Mouse (Mus musculus): ENCODE measurements at regions not wholly inside any gene's neighbourhood (a gene's known extent, or its start where the extent isn't known, plus 50 kb on each side); places are given as distances from the start of the nearest gene placed in this dataset.

GRCm38 (mm10) chr7:40290166-40290565 is 608.0 kb upstream of the Vstm2b start:
- Histone ChIP-seq H3K27ac (ENCODE audit: low read depth) (no peak overlapping the region), H3K9ac (no peak overlapping the region), H3K27me3 (ENCODE audit: insufficient read depth, low read length) (no peaks in the 10 kb centered on the region), H3K9me3 (ENCODE audit: low read depth, low read length) (no peaks in the 10 kb centered on the region), H3K4me3 (ENCODE audit: low read depth, low read length) (no peak overlapping the region), H3K4me2 (no peak overlapping the region), H3K36me3 (ENCODE audit: insufficient read depth) (no peaks in the 10 kb centered on the region), H3K4me1 (ENCODE audit: insufficient read depth) (no peaks in the 10 kb centered on the region)
- 79% methylated on average over 3 of the region's 3 CpGs for WGBS
- TF ChIP-seq CTCF (IDR thresholded peaks at IDR 0.05; ENCODE audit: low read depth) = no peak
- DNase-seq (no peak), ATAC-seq (ENCODE audit: insufficient read depth) (no peak)

- Histone ChIP-seq H3K9me3 (ENCODE audit: low read depth, low read length) (no peaks in the 10 kb centered on the region), H3K9ac (no peak overlapping the region), H3K27ac (ENCODE audit: low read depth) (no peak overlapping the region), H3K4me2 (no peak overlapping the region), H3K36me3 (ENCODE audit: insufficient read depth) (no peaks in the 10 kb centered on the region), H3K27me3 (ENCODE audit: insufficient read depth, low read length) (no peaks in the 10 kb centered on the region), H3K4me1 (ENCODE audit: insufficient read depth) (no peaks in the 10 kb centered on the region), H3K4me3 (ENCODE audit: low read depth, low read length) (no peak overlapping the region)
- peak; percentile 39 for TF ChIP-seq CTCF (IDR thresholded peaks at IDR 0.05; ENCODE audit: low read depth)
- ATAC-seq (ENCODE audit: insufficient read depth) (no peak), DNase-seq (peak; percentile 9)
- 17% methylated on average over 2 of the region's 2 CpGs for WGBS
Measured at GRCm38 (mm10) chr7:40310558-40310957, 587.6 kb upstream of the Vstm2b start.

GRCm38 (mm10) chr7:40321171-40321570 is 577.0 kb upstream of the Vstm2b start:
- Histone ChIP-seq H3K27me3 (ENCODE audit: insufficient read depth, low read length) (no peaks in the 10 kb centered on the region), H3K9me3 (ENCODE audit: low read depth, low read length) (no peaks in the 10 kb centered on the region), H3K27ac (ENCODE audit: low read depth) (no peak overlapping the region), H3K36me3 (ENCODE audit: insufficient read depth) (no peaks in the 10 kb centered on the region), H3K4me3 (ENCODE audit: low read depth, low read length) (no peak overlapping the region), H3K9ac (no peak overlapping the region), H3K4me1 (ENCODE audit: insufficient read depth) (no peaks in the 10 kb centered on the region), H3K4me2 (no peak overlapping the region)
- DNase-seq (no peak), ATAC-seq (ENCODE audit: insufficient read depth) (no peak)
- TF ChIP-seq CTCF (IDR thresholded peaks at IDR 0.05; ENCODE audit: low read depth) = no peak
- WGBS = 90% methylated on average over 1 of the region's 1 CpGs

- no peak for TF ChIP-seq CTCF (IDR thresholded peaks at IDR 0.05; ENCODE audit: low read depth)
- no peak overlapping the region for H3K4me3 ChIP-seq (ENCODE audit: low read depth, low read length)
- H3K4me2 ChIP-seq = no peak overlapping the region
- DNase-seq (no peak), ATAC-seq (ENCODE audit: insufficient read depth) (no peak)
- no peaks in the 10 kb centered on the region for H3K27me3 ChIP-seq (ENCODE audit: insufficient read depth, low read length)
- no peaks in the 10 kb centered on the region for H3K36me3 ChIP-seq (ENCODE audit: insufficient read depth)
- no peak overlapping the region for H3K9ac ChIP-seq
- no peaks in the 10 kb centered on the region for H3K4me1 ChIP-seq (ENCODE audit: insufficient read depth)
- 67% methylated on average over 3 of the region's 3 CpGs for WGBS
- no peaks in the 10 kb centered on the region for H3K9me3 ChIP-seq (ENCODE audit: low read depth, low read length)
- H3K27ac ChIP-seq (ENCODE audit: low read depth) = no peak overlapping the region
Measured at GRCm38 (mm10) chr7:40325188-40325705, 572.9 kb upstream of the Vstm2b start.

- 49% methylated on average over 4 of the region's 4 CpGs for WGBS
- Histone ChIP-seq H3K4me2 (no peak overlapping the region), H3K36me3 (ENCODE audit: insufficient read depth) (no peaks in the 10 kb centered on the region), H3K9me3 (ENCODE audit: low read depth, low read length) (no peaks in the 10 kb centered on the region), H3K27me3 (ENCODE audit: insufficient read depth, low read length) (no peaks in the 10 kb centered on the region), H3K4me1 (ENCODE audit: insufficient read depth) (no peaks in the 10 kb centered on the region), H3K9ac (no peak overlapping the region), H3K4me3 (ENCODE audit: low read depth, low read length) (no peak overlapping the region), H3K27ac (ENCODE audit: low read depth) (no peak overlapping the region)
- DNase-seq = no peak
- no peak for ATAC-seq (ENCODE audit: insufficient read depth)
- no peak for TF ChIP-seq CTCF (IDR thresholded peaks at IDR 0.05; ENCODE audit: low read depth)
Measured at GRCm38 (mm10) chr7:40332455-40332854, 565.7 kb upstream of the Vstm2b start.

- no peak for ATAC-seq (ENCODE audit: insufficient read depth)
- 51% methylated on average over 4 of the region's 4 CpGs for WGBS
- H3K4me3 ChIP-seq (ENCODE audit: low read depth, low read length) = no peak overlapping the region
Measured at GRCm38 (mm10) chr7:40352306-40352705, 545.8 kb upstream of the Vstm2b start.

GRCm38 (mm10) chr7:40362719-40363118 is 535.4 kb upstream of the Vstm2b start:
- Histone ChIP-seq H3K9me3 (ENCODE audit: low read depth, low read length) (no peaks in the 10 kb centered on the region), H3K4me3 (ENCODE audit: low read depth, low read length) (no peak overlapping the region), H3K27me3 (ENCODE audit: insufficient read depth, low read length) (no peaks in the 10 kb centered on the region), H3K9ac (no peak overlapping the region), H3K4me1 (ENCODE audit: insufficient read depth) (no peaks in the 10 kb centered on the region), H3K4me2 (no peak overlapping the region), H3K36me3 (ENCODE audit: insufficient read depth) (no peaks in the 10 kb centered on the region), H3K27ac (ENCODE audit: low read depth) (no peak overlapping the region)
- TF ChIP-seq CTCF (IDR thresholded peaks at IDR 0.05; ENCODE audit: low read depth) = no peak
- 26% methylated on average over 2 of the region's 2 CpGs for WGBS
- no peak for DNase-seq
- no peak for ATAC-seq (ENCODE audit: insufficient read depth)

More at GRCm38 (mm10) chr7:40352306-40352705, 545.8 kb upstream of the Vstm2b start:
- no peak overlapping the region for H3K27ac ChIP-seq (ENCODE audit: low read depth)
- no peak overlapping the region for H3K4me2 ChIP-seq
- no peaks in the 10 kb centered on the region for H3K4me1 ChIP-seq (ENCODE audit: insufficient read depth)
- no peak overlapping the region for H3K9ac ChIP-seq
- no peak for TF ChIP-seq CTCF (IDR thresholded peaks at IDR 0.05; ENCODE audit: low read depth)
- DNase-seq = no peak
- H3K27me3 ChIP-seq (ENCODE audit: insufficient read depth, low read length) = no peaks in the 10 kb centered on the region
- no peaks in the 10 kb centered on the region for H3K36me3 ChIP-seq (ENCODE audit: insufficient read depth)
- H3K9me3 ChIP-seq (ENCODE audit: low read depth, low read length) = no peaks in the 10 kb centered on the region

GRCm38 (mm10) chr7:40372713-40373112 is 525.4 kb upstream of the Vstm2b start:
- H3K36me3 ChIP-seq (ENCODE audit: insufficient read depth) = no peaks in the 10 kb centered on the region
- no peak for ATAC-seq (ENCODE audit: insufficient read depth)
- H3K4me3 ChIP-seq (ENCODE audit: low read depth, low read length) = no peak overlapping the region
- H3K9me3 ChIP-seq (ENCODE audit: low read depth, low read length) = no peaks in the 10 kb centered on the region
- H3K27me3 ChIP-seq (ENCODE audit: insufficient read depth, low read length) = no peaks in the 10 kb centered on the region
- 85% methylated on average over 2 of the region's 2 CpGs for WGBS
- H3K4me2 ChIP-seq = no peak overlapping the region
- no peak for DNase-seq
- no peak overlapping the region for H3K9ac ChIP-seq
- no peak for TF ChIP-seq CTCF (IDR thresholded peaks at IDR 0.05; ENCODE audit: low read depth)
- no peaks in the 10 kb centered on the region for H3K4me1 ChIP-seq (ENCODE audit: insufficient read depth)
- no peak overlapping the region for H3K27ac ChIP-seq (ENCODE audit: low read depth)

Measured in lung, embryonic 14.5 days (tissue).